Mouse (Mus musculus): ENCODE measurements around the gene Cdk7.

DNA sequence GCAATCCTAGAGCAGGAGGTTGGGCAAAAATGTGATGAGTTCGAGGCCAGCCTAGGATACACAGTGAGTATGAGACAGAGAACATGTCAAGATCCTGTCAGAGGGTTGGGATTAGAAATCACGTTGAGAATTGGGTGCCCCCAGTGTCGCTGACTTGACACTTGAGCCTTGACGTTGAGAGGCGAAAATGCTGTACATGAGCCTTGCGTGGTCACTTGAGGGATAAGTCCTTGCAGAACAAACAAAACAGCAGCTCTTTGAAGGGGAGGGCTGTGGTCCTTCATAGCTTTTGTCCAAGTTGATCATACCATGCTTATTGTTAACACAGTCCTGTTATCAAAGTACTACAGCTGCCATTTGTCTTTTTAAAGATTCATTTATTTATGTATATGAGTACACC lies 46.0 kb upstream of the Cdk7 start:
- TF ChIP-seq CTCF (conservative IDR thresholded peaks at IDR 0.05 in 1 of 2, IDR thresholded peaks at IDR 0.05 in 1 of 2; ENCODE audit: low read depth in 2 of 2, low read length in 2 of 2) (no peak), ELF1 (IDR thresholded peaks at IDR 0.05; ENCODE audit: low read depth, low read length) (no peak), KAT2A (IDR thresholded peaks at IDR 0.05; ENCODE audit: insufficient replicate concordance, low read length) (no peak), ZC3H11A (IDR thresholded peaks at IDR 0.05; ENCODE audit: low read depth, low read length) (no peak), NRF1 (IDR thresholded peaks at IDR 0.05; ENCODE audit: low read depth, low read length) (no peak), E2F4 (IDR thresholded peaks at IDR 0.05; ENCODE audit: insufficient replicate concordance, low read depth, low read length) (no peak), MAX (IDR thresholded peaks at IDR 0.05; ENCODE audit: low read length) (no peak), EP300 (IDR thresholded peaks at IDR 0.05; ENCODE audit: low read length) (no peak), MAFK (IDR thresholded peaks at IDR 0.05; ENCODE audit: insufficient replicate concordance, low read length) (no peak), UBTF (IDR thresholded peaks at IDR 0.05; ENCODE audit: low read depth, low read length) (no peak), ZMIZ1 (IDR thresholded peaks at IDR 0.05; ENCODE audit: low read depth, low read length) (peak; percentile 51; the same call in 1 of the 2 replicates), RAD21 (IDR thresholded peaks at IDR 0.05; ENCODE audit: low read depth, low read length) (no peak), USF2 (conservative IDR thresholded peaks at IDR 0.05; ENCODE audit: low read depth, low read length) (no peak)

Data from CH12.LX (cell line).